In the genomic region with DNA sequence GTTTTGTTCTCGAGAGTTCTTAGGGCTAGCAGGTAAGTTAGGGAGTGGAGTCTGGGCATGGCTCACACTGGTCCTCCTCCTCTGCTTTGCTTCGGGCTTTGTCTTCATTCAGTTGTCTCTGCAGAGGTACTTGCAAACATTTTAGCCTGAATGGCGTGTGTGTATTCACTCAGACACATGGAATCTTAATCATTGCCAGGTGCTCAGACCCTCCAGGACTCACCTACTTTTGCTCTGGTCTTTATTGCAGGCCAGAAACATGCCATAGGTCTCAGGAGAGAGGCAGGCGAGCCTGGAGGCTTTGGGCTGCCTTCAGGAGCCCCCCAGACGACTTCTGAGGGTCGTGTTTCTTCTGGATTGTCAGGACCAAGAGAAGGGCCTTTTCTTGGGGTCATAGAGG, we compare ENCODE assay signal across 24 mouse cellular contexts. TPM values are rescaled to one million over a fixed set of nuclear protein-coding genes. Genes with fewer than 3 reads are reported as not detected.
DNase-seq lines count a peak whose midpoint lies in the region; ATAC-seq and TF ChIP-seq lines count a peak whose summit lies in the region.
"Had no signal": no experiment of that assay in that cellular context is flagged by ENCODE, and none has a peak within 500 bp of the region (broad histone marks: within the 10 kb centered on the region; RNA-seq: fewer than 3 reads in every experiment).

No protein-coding gene starts in this region.

- intact Hi-C loops in heart, postnatal 36 days (cut with DNase I): no loop called here

- peak overlapping the region; percentile 43; the same call in 1 of the 2 replicates for H3K27ac ChIP-seq in liver, embryonic 12.5 days
- no peak overlapping the region for H3K27ac ChIP-seq in liver, postnatal 0 days (ENCODE audit: low read depth)
- peak overlapping the region; percentile 48 for H3K27ac ChIP-seq in liver, embryonic 13.5 days
- H3K27ac ChIP-seq: gastrocnemius, adult 2 months; heart, embryonic 15.5 days; hindbrain, embryonic 14.5 days; kidney, postnatal 0 days; left cerebral cortex, adult 2 months; midbrain, embryonic 12.5 days had no signal

- H3K27me3 ChIP-seq in liver, embryonic 12.5 days (replicated peaks): no peaks in the 10 kb centered on the region
- no peaks in the 10 kb centered on the region for H3K27me3 ChIP-seq in liver, postnatal 0 days (ENCODE audit: insufficient read depth, low read length)
- H3K27me3 ChIP-seq in liver, embryonic 13.5 days: no peaks in the 10 kb centered on the region
- H3K27me3 ChIP-seq: CH12.LX; heart, embryonic 15.5 days; midbrain, embryonic 12.5 days had no signal

- TF ChIP-seq CTCF in liver, postnatal 0 days (IDR thresholded peaks at IDR 0.05; ENCODE audit: low read depth): no peak

- H3K9me3 ChIP-seq in liver, embryonic 12.5 days (replicated peaks): peaks cover 6% of the 10 kb centered on the region; the same call in 1 of the 2 replicates
- 0 out of 2 replicates have a peak, but pooled peaks cover 3% of the 10 kb centered on the region for H3K9me3 ChIP-seq in liver, postnatal 0 days (ENCODE audit: low read length)
- H3K9me3 ChIP-seq in liver, embryonic 13.5 days (replicated peaks): peaks cover 6% of the 10 kb centered on the region
- H3K9me3 ChIP-seq: heart, embryonic 15.5 days had no signal

- peaks cover 11% of the 10 kb centered on the region for H3K36me3 ChIP-seq in liver, embryonic 12.5 days
- H3K36me3 ChIP-seq in liver, postnatal 0 days (replicated peaks; ENCODE audit: insufficient read depth, low read length): no peaks in the 10 kb centered on the region
- peaks cover 9% of the 10 kb centered on the region for H3K36me3 ChIP-seq in liver, embryonic 13.5 days
- H3K36me3 ChIP-seq: heart, embryonic 15.5 days; midbrain, embryonic 12.5 days had no signal

- peak overlapping the region; percentile 47; the same call in 1 of the 2 replicates for H3K4me3 ChIP-seq in liver, embryonic 12.5 days
- H3K4me3 ChIP-seq in liver, postnatal 0 days (ENCODE audit: low read depth, low read length): no peak overlapping the region
- H3K4me3 ChIP-seq in liver, embryonic 13.5 days (replicated peaks): peak overlapping the region; percentile 55
- H3K4me3 ChIP-seq: gastrocnemius, adult 2 months; heart, embryonic 15.5 days; left cerebral cortex, adult 2 months; midbrain, embryonic 12.5 days had no signal

- H3K9ac ChIP-seq in liver, embryonic 12.5 days: peak overlapping the region; percentile 40
- no peak overlapping the region for H3K9ac ChIP-seq in liver, postnatal 0 days (replicated peaks)
- peak overlapping the region; percentile 50 for H3K9ac ChIP-seq in liver, embryonic 13.5 days
- H3K9ac ChIP-seq: forebrain, postnatal 0 days; heart, embryonic 15.5 days; hindbrain, embryonic 14.5 days; midbrain, embryonic 12.5 days had no signal

- no peak for TF ChIP-seq EP300 in liver, postnatal 0 days (IDR thresholded peaks at IDR 0.05; ENCODE audit: low read depth)

- ATAC-seq in liver, embryonic 12.5 days: no peak
- ATAC-seq in liver, postnatal 0 days: no peak
- ATAC-seq in liver, embryonic 13.5 days (ENCODE audit: low read depth): no peak
- ATAC-seq: forebrain, postnatal 0 days; inflammation-experienced regulatory T-cells, adult 6 months had no signal

- H3K4me1 ChIP-seq in liver, embryonic 12.5 days: peaks cover 74% of the 10 kb centered on the region
- peaks cover 5% of the 10 kb centered on the region; the same call in 1 of the 2 replicates for H3K4me1 ChIP-seq in liver, postnatal 0 days (ENCODE audit: insufficient read depth)
- peaks cover 73% of the 10 kb centered on the region for H3K4me1 ChIP-seq in liver, embryonic 13.5 days (replicated peaks)

- H3K4me2 ChIP-seq in liver, embryonic 12.5 days: peak overlapping the region; percentile 67
- H3K4me2 ChIP-seq in liver, postnatal 0 days (ENCODE audit: low read depth, low read length): no peak overlapping the region
- peak overlapping the region; percentile 78 for H3K4me2 ChIP-seq in liver, embryonic 13.5 days
- H3K4me2 ChIP-seq: heart, embryonic 15.5 days; hindbrain, embryonic 14.5 days; midbrain, embryonic 12.5 days had no signal

- 72% methylated on average over 6 of the region's 6 CpGs for WGBS in liver, embryonic 12.5 days (ENCODE audit: insufficient replicate concordance)
- WGBS in liver, postnatal 0 days (ENCODE audit: insufficient replicate concordance): 81% methylated on average over 6 of the region's 6 CpGs
- WGBS in liver, embryonic 13.5 days (ENCODE audit: insufficient replicate concordance): 73% methylated on average over 6 of the region's 6 CpGs

- no peak for DNase-seq in liver, postnatal 0 days
- peak; percentile 64 for DNase-seq in forelimb bud, embryonic 11.5 days (ENCODE audit: low read depth, low spot score)
- no peak for DNase-seq in liver, embryonic 13.5 days
- no peak for DNase-seq in heart, postnatal 36 days
- DNase-seq in spleen, postnatal 10 days (ENCODE audit: low spot score in 2 of 2): no peak
- no peak for DNase-seq in gastrocnemius, postnatal 4 days (ENCODE audit: low spot score in 2 of 2)
- DNase-seq: adrenal gland, adult 8-10 months; B cell, adult 2 months; cerebellum, adult 11-12 months; cerebellum, postnatal 25 days; forebrain, postnatal 0 days; gastrocnemius, adult 2 months; heart, postnatal 4 days; kidney, adult 18-20 months; lung, adult 2 months; lung, postnatal 14 days had no signal

RNA-seq across cellular contexts. Expression of a gene that starts 17.2 kb away (rescaled TPM):
- polyA plus RNA-seq in liver, embryonic 12.5 days (2016; fragmentation: Nextera tagmentation; extraction: Ambion mirVana): 13.5 and 13.8 TPM in 2 replicates
- 3.5 TPM in 2 replicates for polyA plus RNA-seq in liver, postnatal 0 days (2015; fragmentation: Nextera tagmentation; extraction: Ambion mirVana)
- polyA plus RNA-seq in liver, embryonic 13.5 days (2015; fragmentation: Nextera tagmentation; extraction: Ambion mirVana): 11.1 and 11.4 TPM in 2 replicates
- 10 to 100 TPM; 41.1 to 43.4 TPM for total RNA-seq in heart, postnatal 36 days (2021)
- 10 to 100 TPM; 54.1 to 61.6 TPM for total RNA-seq in gastrocnemius, postnatal 4 days (2021)
